In genomic region chr2:122235425-122235824, GRCm38 (mm10) we compare ENCODE assay signal across 9 mouse cellular contexts. TPM values are rescaled to one million over a fixed set of nuclear protein-coding genes. Genes with fewer than 3 reads are reported as not detected.
DNase-seq lines count a peak whose midpoint lies in the region; ATAC-seq and TF ChIP-seq lines count a peak whose summit lies in the region.
"Had no signal": no experiment of that assay in that cellular context is flagged by ENCODE, and none has a peak within 500 bp of the region (broad histone marks: within the 10 kb centered on the region; RNA-seq: fewer than 3 reads in every experiment).

No protein-coding gene starts in this region.

- 84% methylated on average over 2 of the region's 2 CpGs for WGBS in hindbrain, embryonic 13.5 days
- WGBS in stomach, postnatal 0 days: 70% methylated on average over 2 of the region's 2 CpGs

- no peak for DNase-seq in CH12.LX (ENCODE audit: extremely low read depth)
- peak; percentile 19 for DNase-seq in c-Kit-negative CD71-positive TER-119-positive erythroid progenitor cells, embryonic 14.5 days (ENCODE audit: low read depth, low spot score)
- DNase-seq in liver: peak; percentile 30
- DNase-seq in stomach, postnatal 0 days (ENCODE audit: low spot score): no peak
- DNase-seq in urinary bladder, postnatal 14 days (ENCODE audit: low spot score): no peak
- no peak for DNase-seq in MN1 (ENCODE audit: low spot score)
- no peak for DNase-seq in lung, postnatal 14 days

- ATAC-seq in hindbrain, embryonic 13.5 days (ENCODE audit: low FRiP score): no peak
- no peak for ATAC-seq in stomach, postnatal 0 days (ENCODE audit: low FRiP score, low TSS enrichment)

- no peak for TF ChIP-seq CTCF in CH12.LX (conservative IDR thresholded peaks at IDR 0.05 in 1 of 2, IDR thresholded peaks at IDR 0.05 in 1 of 2; ENCODE audit: low read depth in 2 of 2, low read length in 2 of 2)
- no peak for TF ChIP-seq CTCF in stomach, postnatal 0 days (IDR thresholded peaks at IDR 0.05; ENCODE audit: low read depth)

- in situ Hi-C loops in CH12.LX (cut with MboI; ENCODE audit: low pct_ligation_motif_present, low pct_unique_long_range_greater_than_20kb, low sequenced_read_pairs): no loop called here

- H3K4me1 ChIP-seq in CH12.LX (ENCODE audit: control insufficient read depth in 1 of 2, insufficient read depth in 2 of 2): peaks cover 8 to 13% of the 10 kb centered on the region in 2 experiments; a peak in 3 of 4 replicates
- peaks cover 10% of the 10 kb centered on the region for H3K4me1 ChIP-seq in hindbrain, embryonic 13.5 days (replicated peaks)
- H3K4me1 ChIP-seq in stomach, postnatal 0 days (replicated peaks; ENCODE audit: control insufficient read depth, insufficient read depth): no peaks in the 10 kb centered on the region

- peak overlapping the region; percentile 66; the same call in 1 of the 2 replicates for H3K4me2 ChIP-seq in CH12.LX (ENCODE audit: insufficient read depth, low read depth, poor library complexity, severe bottlenecking)
- peak overlapping the region; percentile 67 for H3K4me2 ChIP-seq in hindbrain, embryonic 13.5 days
- peak overlapping the region; percentile 81 for H3K4me2 ChIP-seq in stomach, postnatal 0 days (replicated peaks; ENCODE audit: low read depth)

- TF ChIP-seq EP300 in CH12.LX (IDR thresholded peaks at IDR 0.05; ENCODE audit: low read length): no peak
- TF ChIP-seq EP300 in stomach, postnatal 0 days (optimal IDR thresholded peaks at IDR 0.05): no peak

- H3K9me3 ChIP-seq in CH12.LX (replicated peaks; ENCODE audit: low read length): no peaks in the 10 kb centered on the region
- no peaks in the 10 kb centered on the region for H3K9me3 ChIP-seq in hindbrain, embryonic 13.5 days
- H3K9me3 ChIP-seq in stomach, postnatal 0 days (ENCODE audit: control insufficient read depth, low read length): no peaks in the 10 kb centered on the region

- no peak overlapping the region for H3K27ac ChIP-seq in CH12.LX (ENCODE audit: insufficient read depth, low read depth)
- no peak overlapping the region for H3K27ac ChIP-seq in hindbrain, embryonic 13.5 days
- H3K27ac ChIP-seq in stomach, postnatal 0 days (replicated peaks): no peak overlapping the region

- no peaks in the 10 kb centered on the region for H3K27me3 ChIP-seq in CH12.LX (replicated peaks)
- H3K27me3 ChIP-seq in hindbrain, embryonic 13.5 days: no peaks in the 10 kb centered on the region
- no peaks in the 10 kb centered on the region for H3K27me3 ChIP-seq in stomach, postnatal 0 days (ENCODE audit: control insufficient read depth, insufficient read depth, low read length)

- dilution Hi-C loops in CH12.LX (cut with MboI; ENCODE audit: extremely low pct_ligation_motif_present, extremely low pct_unique_long_range_greater_than_20kb, low sequenced_read_pairs): no loop called here

- H3K36me3 ChIP-seq in CH12.LX (replicated peaks in 1 of 2; ENCODE audit: control insufficient read depth in 1 of 2, insufficient read depth in 1 of 2, low read length in 1 of 2): no peaks in the 10 kb centered on the region
- no peaks in the 10 kb centered on the region for H3K36me3 ChIP-seq in hindbrain, embryonic 13.5 days
- H3K36me3 ChIP-seq in stomach, postnatal 0 days (ENCODE audit: control insufficient read depth, insufficient read depth, low read length): no peaks in the 10 kb centered on the region

- no peak for TF ChIP-seq RAD21 in CH12.LX (IDR thresholded peaks at IDR 0.05; ENCODE audit: low read depth, low read length)

- no peaks in the 10 kb centered on the region for H3K79me2 ChIP-seq in CH12.LX (replicated peaks; ENCODE audit: control insufficient read depth, extremely low read depth, insufficient read depth, poor library complexity, severe bottlenecking)

- H3K4me3 ChIP-seq in CH12.LX (replicated peaks in 1 of 3; ENCODE audit: low read depth in 2 of 3, low read length in 2 of 3, poor library complexity in 1 of 3): peak overlapping the region in 2 of 3 experiments; percentile 62 to 73
- H3K4me3 ChIP-seq in hindbrain, embryonic 13.5 days: peak overlapping the region; percentile 58
- peak overlapping the region; percentile 59; the same call in 1 of the 2 replicates for H3K4me3 ChIP-seq in stomach, postnatal 0 days (ENCODE audit: low read depth, low read length)

- H3K9ac ChIP-seq in CH12.LX (ENCODE audit: insufficient read depth, low read depth): no peak overlapping the region
- H3K9ac ChIP-seq in hindbrain, embryonic 13.5 days: peak overlapping the region; percentile 70
- H3K9ac ChIP-seq in stomach, postnatal 0 days (ENCODE audit: low read length): peak overlapping the region; percentile 64; the same call in 1 of the 2 replicates

- TF ChIP-seq POLR2A in CH12.LX (IDR thresholded peaks at IDR 0.05; ENCODE audit: low read depth, low read length): no peak

TF ChIP-seq in CH12.LX, 34 proteins besides CTCF, POLR2A, EP300 and RAD21:
- TF ChIP-seq KAT2A (IDR thresholded peaks at IDR 0.05; ENCODE audit: insufficient replicate concordance, low read length) (no peak), RCOR1 (conservative IDR thresholded peaks at IDR 0.05; ENCODE audit: low read depth, low read length) (no peak), ZNF384 (IDR thresholded peaks at IDR 0.05; ENCODE audit: low read depth, low read length) (no peak), SIN3A (IDR thresholded peaks at IDR 0.05; ENCODE audit: low read length) (no peak), CHD1 (IDR thresholded peaks at IDR 0.05; ENCODE audit: low read depth, low read length) (no peak), ETS1 (conservative IDR thresholded peaks at IDR 0.05; ENCODE audit: low read depth, low read length) (no peak), JUND (conservative IDR thresholded peaks at IDR 0.05; ENCODE audit: low read depth, low read length) (no peak), TBP (conservative IDR thresholded peaks at IDR 0.05; ENCODE audit: low read depth, low read length) (no peak), NRF1 (IDR thresholded peaks at IDR 0.05; ENCODE audit: low read depth, low read length) (no peak), HCFC1 (IDR thresholded peaks at IDR 0.05; ENCODE audit: low read depth, low read length) (no peak)

RNA-seq across cellular contexts. Expression of gene Sord, which starts 0.9 kb away (rescaled TPM):
- total RNA-seq in CH12.LX (2012; rRNA removed) (14.9 and 20.3 TPM in 2 replicates), CH12.LX (2014; rRNA removed) (18.2 and 19.2 TPM in 2 replicates)
- polyA plus RNA-seq in CH12.LX (2012; ENCODE audit: insufficient read length, low read depth): 29.2 and 29.9 TPM in 2 replicates
- 18.7 and 19.4 TPM in 2 replicates for polyA plus RNA-seq in hindbrain, embryonic 13.5 days (2015; fragmentation: Nextera tagmentation; extraction: Ambion mirVana)
- 49.7 and 51.2 TPM in 2 replicates for polyA plus RNA-seq in stomach, postnatal 0 days (2015; fragmentation: Nextera tagmentation; extraction: Ambion mirVana)

RNA-seq across cellular contexts. Expression of gene Terb2, which starts 49.4 kb away (rescaled TPM):
- not detected in 2 replicates for total RNA-seq in CH12.LX (2012; rRNA removed)
- total RNA-seq in CH12.LX (2014; rRNA removed): not detected in 2 replicates
- not detected in 2 replicates for polyA plus RNA-seq in CH12.LX (2012; ENCODE audit: insufficient read length, low read depth)
- polyA plus RNA-seq in hindbrain, embryonic 13.5 days (2015; fragmentation: Nextera tagmentation; extraction: Ambion mirVana): not detected in 2 replicates
- polyA plus RNA-seq in stomach, postnatal 0 days (2015; fragmentation: Nextera tagmentation; extraction: Ambion mirVana): not detected in 2 replicates
- polyA plus RNA-seq: spleen, adult 2 months had no signal

RNA-seq across cellular contexts. Expression of gene Patl2, which starts 49.4 kb away (rescaled TPM):
- total RNA-seq in CH12.LX (2012; rRNA removed) (not detected in 2 replicates), CH12.LX (2014; rRNA removed) (not detected in 2 replicates)
- not detected in 2 replicates for polyA plus RNA-seq in CH12.LX (2012; ENCODE audit: insufficient read length, low read depth)
- polyA plus RNA-seq in hindbrain, embryonic 13.5 days (2015; fragmentation: Nextera tagmentation; extraction: Ambion mirVana): not detected in 2 replicates
- not detected in 2 replicates for polyA plus RNA-seq in stomach, postnatal 0 days (2015; fragmentation: Nextera tagmentation; extraction: Ambion mirVana)

Comparison
In these comparisons a context has a peak if more than half of its experiments do, and no peak if none do; other contexts are left out.
1. DNase-seq: peak in c-Kit-negative CD71-positive TER-119-positive erythroid progenitor cells, embryonic 14.5 days (single experiment) and liver (single experiment); none in CH12.LX (single experiment), stomach, postnatal 0 days (single experiment), urinary bladder, postnatal 14 days (single experiment), MN1 (single experiment) and lung, postnatal 14 days (single experiment).
2. Peak in every context shown above with its lines, with median percentiles within 50 percentile points of each other: H3K4me2 ChIP-seq and H3K4me3 ChIP-seq.